ENCODE assay signal across 8 mouse cellular contexts in the genomic region with DNA sequence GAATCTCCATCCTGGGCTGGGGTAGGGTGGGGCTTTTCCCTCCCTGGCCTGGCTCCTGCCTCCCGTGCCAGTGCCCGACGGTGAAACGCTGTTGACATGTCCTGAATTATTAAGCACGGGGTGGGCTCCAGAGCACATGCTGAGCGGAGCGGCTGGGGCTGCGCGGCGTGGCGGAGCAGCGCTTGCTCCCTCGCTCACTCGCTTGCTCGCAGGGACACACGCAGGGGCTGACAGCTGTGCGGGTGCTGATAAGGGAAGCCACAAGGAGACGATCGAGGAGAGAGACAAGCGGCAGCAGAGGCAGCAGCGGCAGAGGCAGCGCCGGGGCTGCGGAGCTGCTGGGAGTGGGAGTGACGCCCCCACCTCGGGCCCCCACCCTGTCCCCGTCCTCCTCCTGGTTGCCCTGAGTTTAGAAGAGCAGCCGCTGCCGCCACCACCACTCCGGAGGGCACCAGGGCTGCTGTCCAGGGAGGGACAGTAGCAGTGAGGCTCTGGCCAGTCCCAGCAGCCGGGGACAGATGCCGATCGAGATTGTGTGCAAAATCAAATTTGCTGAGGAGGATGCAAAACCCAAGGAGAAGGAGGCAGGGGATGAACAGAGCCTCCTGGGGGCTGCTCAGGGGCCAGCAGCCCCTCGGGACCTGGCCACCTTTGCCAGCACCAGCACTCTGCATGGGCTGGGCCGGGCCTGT. TPM values are rescaled to one million over a fixed set of nuclear protein-coding genes. Genes with fewer than 3 reads are reported as not detected.
DNase-seq lines count a peak whose midpoint lies in the region; ATAC-seq and TF ChIP-seq lines count a peak whose summit lies in the region.

A gene (plus strand): TSS at position 123 of the 692 bp plus-strand sequence.

- H3K36me3 ChIP-seq in C2C12 (ENCODE audit: control insufficient read depth, insufficient read depth): no peaks in the 10 kb centered on the region
- no peaks in the 10 kb centered on the region for H3K36me3 ChIP-seq in forebrain, embryonic 13.5 days (ENCODE audit: poor library complexity, severe bottlenecking)

- H3K9me3 ChIP-seq in forebrain, embryonic 13.5 days (replicated peaks): no peaks in the 10 kb centered on the region

- H3K27me3 ChIP-seq in C2C12 (ENCODE audit: control insufficient read depth, insufficient read depth, insufficient read length): peaks cover 5% of the 10 kb centered on the region
- H3K27me3 ChIP-seq in forebrain, embryonic 13.5 days: peaks cover 91% of the 10 kb centered on the region

- H3K4me1 ChIP-seq in forebrain, embryonic 13.5 days: peaks cover 63% of the 10 kb centered on the region

- ATAC-seq in forebrain, embryonic 13.5 days: 0 out of 2 replicates have a peak, but pooled peaks have one; percentile 9

- H3K79me2 ChIP-seq in C2C12 (ENCODE audit: control insufficient read depth, insufficient read depth): no peaks in the 10 kb centered on the region

- WGBS in forebrain, embryonic 13.5 days: 3% methylated on average over 35 of the region's 35 CpGs

- no peak for DNase-seq in gastrocnemius, adult 2 months
- DNase-seq in gastrocnemius, postnatal 25 days: no peak
- DNase-seq in liver: peak; percentile 78
- peak; percentile 67 for DNase-seq in retina, postnatal 1 day
- DNase-seq in Muller cell, postnatal 12 days (ENCODE audit: inconsistent ontology term): no peak
- DNase-seq in adrenal gland, postnatal 14 days: no peak

- no peak for TF ChIP-seq CTCF in gastrocnemius, adult 2 months (IDR thresholded peaks at IDR 0.05)
- TF ChIP-seq CTCF in C2C12 (IDR thresholded peaks at IDR 0.05; ENCODE audit: control insufficient read depth, insufficient read depth, insufficient read length): no peak

- H3K9ac ChIP-seq in forebrain, embryonic 13.5 days: peak within 1 kb of the TSS; percentile 58

- H3K4me3 ChIP-seq in gastrocnemius, adult 2 months: peak within 1 kb of the TSS; percentile 49
- no peak within 1 kb of the TSS for H3K4me3 ChIP-seq in C2C12 (ENCODE audit: insufficient read depth, poor library complexity, severe bottlenecking)
- peak within 1 kb of the TSS; percentile 34 for H3K4me3 ChIP-seq in forebrain, embryonic 13.5 days

- intact Hi-C loops in gastrocnemius, adult 2 months (cut with DNase I): no loop called here

- no peaks in the 10 kb centered on the region for H3K79me3 ChIP-seq in C2C12 (ENCODE audit: low read depth)

- peak within 1 kb of the TSS; percentile 13 for H3ac ChIP-seq in C2C12 (ENCODE audit: control insufficient read depth, insufficient read length, low read depth)

- H3K4me2 ChIP-seq in forebrain, embryonic 13.5 days: peak within 1 kb of the TSS; percentile 64

- H3K27ac ChIP-seq in gastrocnemius, adult 2 months: no peak within 1 kb of the TSS
- H3K27ac ChIP-seq in forebrain, embryonic 13.5 days: no peak within 1 kb of the TSS

TF ChIP-seq in C2C12, 6 proteins besides CTCF, POLR2A, EP300 and RAD21:
- TF ChIP-seq MYOD1 (IDR thresholded peaks at IDR 0.05; ENCODE audit: control insufficient read depth, insufficient read length, low read depth): peak; percentile 23
- TF ChIP-seq MYOG (IDR thresholded peaks at IDR 0.05; ENCODE audit: control insufficient read depth, extremely low read depth, insufficient read length): no peak
- no peak for TF ChIP-seq CEBPB (IDR thresholded peaks at IDR 0.05; ENCODE audit: low read depth)

RNA-seq across cellular contexts. Expression of the gene that starts here (rescaled TPM):
- total RNA-seq in gastrocnemius, adult 2 months (2021): not detected
- total RNA-seq in gastrocnemius, postnatal 25 days (2021): not detected
- polyA plus RNA-seq in C2C12 (2012; fragmentation: generic; extraction: Trizol): 0.05 TPM
- 4.0 and 5.4 TPM in 2 replicates for polyA plus RNA-seq in forebrain, embryonic 13.5 days (2015; fragmentation: Nextera tagmentation; extraction: Ambion mirVana)
- total RNA-seq in adrenal gland, postnatal 14 days (2021): 3.8 and 4.2 TPM in 2 replicates

Comparison
In these comparisons a context has a peak if more than half of its experiments do, and no peak if none do; other contexts are left out.
1. DNase-seq: peak in liver (single experiment) and retina, postnatal 1 day (single experiment); none in gastrocnemius, adult 2 months (single experiment), gastrocnemius, postnatal 25 days (single experiment), Muller cell, postnatal 12 days (single experiment) and adrenal gland, postnatal 14 days (single experiment).